Mouse (Mus musculus): Measurements from ENCODE around the gene Stx6.

DNA sequence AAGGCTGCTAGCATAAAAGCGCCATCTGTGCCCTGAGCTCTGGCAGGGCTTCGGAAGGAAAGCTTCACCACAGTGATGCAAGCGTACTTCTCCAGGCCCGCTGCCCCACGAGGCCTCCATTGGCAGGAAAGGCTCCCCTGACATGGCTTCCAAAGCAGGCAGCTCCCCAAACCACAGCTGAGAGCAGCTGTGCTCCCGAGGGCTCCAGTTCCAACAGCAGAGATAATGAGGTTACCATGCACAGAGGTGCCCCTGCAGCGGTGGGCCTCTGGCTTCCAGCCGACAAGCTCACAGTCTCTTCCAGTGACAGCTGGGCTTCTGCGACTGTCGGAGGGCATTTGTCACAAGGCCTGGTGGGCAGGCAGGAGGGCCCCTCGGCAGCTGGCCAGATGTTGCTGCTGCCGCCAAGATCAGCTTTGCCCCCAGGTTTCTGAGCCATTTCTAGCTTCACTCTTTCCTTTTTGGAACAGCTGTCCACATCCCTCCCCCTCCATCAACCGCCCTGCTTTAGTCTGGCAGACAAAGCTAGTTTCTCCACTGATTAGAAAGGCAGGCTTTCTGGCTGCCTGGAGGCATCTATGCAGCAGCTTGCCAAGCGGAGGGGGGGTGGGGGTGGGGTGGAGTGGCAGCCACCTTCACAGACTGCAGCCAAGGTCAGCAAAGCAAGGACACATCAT is 75.6 kb downstream of the Stx6 start:
- TF ChIP-seq CEBPB (IDR thresholded peaks at IDR 0.05; ENCODE audit: insufficient read depth, poor library complexity, severe bottlenecking) (no peak), POLR2A (IDR thresholded peaks at IDR 0.05; ENCODE audit: insufficient read length, low read depth) (no peak), MAX (IDR thresholded peaks at IDR 0.05; ENCODE audit: low read depth) (no peak), USF1 (IDR thresholded peaks at IDR 0.05; ENCODE audit: low read depth) (no peak), MYOG (IDR thresholded peaks at IDR 0.05; ENCODE audit: control insufficient read depth in 1 of 3, insufficient read depth in 1 of 3, insufficient read length in 2 of 3, low read depth in 2 of 3) (peak; percentile 80 to 93 (median 85)), MYOD1 (IDR thresholded peaks at IDR 0.05; ENCODE audit: control insufficient read depth in 1 of 3, insufficient read length in 2 of 3, low read depth in 2 of 3) (peak; percentile 73 to 95 (median 93)), E2F4 (IDR thresholded peaks at IDR 0.05; ENCODE audit: insufficient read depth) (no peak), TCF12 (IDR thresholded peaks at IDR 0.05; ENCODE audit: insufficient read depth, poor library complexity, severe bottlenecking) (no peak), TCF3 (IDR thresholded peaks at IDR 0.05; ENCODE audit: insufficient read length, low read depth) (peak; percentile 70), POLR2AphosphoS2 (IDR thresholded peaks at IDR 0.05; ENCODE audit: insufficient read length, low read depth) (no peak), REST (IDR thresholded peaks at IDR 0.05; ENCODE audit: insufficient read depth, insufficient read length) (no peak)
